Mouse (Mus musculus) stomach, embryonic 16.5 days (tissue): ENCODE measurements around the gene Sel1l3. TPM values are rescaled to one million over a fixed set of nuclear protein-coding genes. Genes with fewer than 3 reads are reported as not detected.

Source experiments
- ATAC-seq: fragments of 200-750 bp; cut with Nextera tagmentation; 2 replicates; pipeline ENCODE4 v1.8.0; 2017; ENCODE audit warnings: moderate number of reproducible peaks, moderate TSS enrichment; ENCODE audit not compliant: insufficient read depth, low FRiP score
- H3K27ac ChIP-seq: fragments of 300-500 bp; sonication (generic); 2 replicates; pipeline ENCODE4 v1.5.1; 2014; ENCODE audit warnings: low read length
- H3K27me3 ChIP-seq: fragments of 300-500 bp; sonication (generic); 2 replicates; pipeline ENCODE4 v1.6.1; 2014; ENCODE audit warnings: low read length, control low read depth, mixed read lengths; ENCODE audit not compliant: control insufficient read depth, insufficient read depth
- H3K36me3 ChIP-seq: fragments of 300-500 bp; sonication (generic); 2 replicates; pipeline ENCODE4 v1.6.1; 2014; ENCODE audit warnings: low read length; ENCODE audit not compliant: control insufficient read depth, insufficient read depth
- H3K4me1 ChIP-seq: fragments of 300-500 bp; sonication (generic); 2 replicates; pipeline ENCODE4 v1.6.1; 2014; ENCODE audit warnings: low read length, control low read depth, mixed read lengths; ENCODE audit not compliant: control insufficient read depth, insufficient read depth
- H3K4me2 ChIP-seq: fragments of 300-500 bp; sonication (generic); 2 replicates; pipeline ENCODE4 v1.6.1; 2014; ENCODE audit warnings: low read depth, low read length, mixed read lengths
- H3K4me3 ChIP-seq: fragments of 300-500 bp; sonication (generic); replicated peaks from 2 replicates; pipeline ENCODE4 v1.5.1; 2014; ENCODE audit warnings: mild to moderate bottlenecking, low read length
- H3K9ac ChIP-seq: fragments of 300-500 bp; sonication (generic); 2 replicates; pipeline ENCODE4 v1.6.1; 2014; ENCODE audit warnings: low read length
- H3K9me3 ChIP-seq: fragments of 300-500 bp; sonication (generic); replicated peaks from 2 replicates; pipeline ENCODE4 v1.6.1; 2016; ENCODE audit warnings: low read length, control low read depth; ENCODE audit not compliant: control insufficient read depth
- WGBS: fragments of 180-500 bp; shearing (Covaris S2); extraction: QIAGEN DNeasy Blood & Tissue Kit; methylation state at CpG from one replicate; pipeline ENCODE4 v1.1.7; 2014; 5-methylcytosine and 5-hydroxymethylcytosine counted together
- polyA plus RNA-seq: library from polyadenylated mRNA; unstranded; fragments of >200 nt; fragmentation: Nextera tagmentation; extraction: Ambion mirVana; gene quantifications from 2 replicates; pipeline ENCODE4 v1.2.1, GENCODE M21; 2015

Sel1l3 gene
- polyA plus RNA-seq, 1 experiment from 2014 or later = 8.5 TPM

DNA sequence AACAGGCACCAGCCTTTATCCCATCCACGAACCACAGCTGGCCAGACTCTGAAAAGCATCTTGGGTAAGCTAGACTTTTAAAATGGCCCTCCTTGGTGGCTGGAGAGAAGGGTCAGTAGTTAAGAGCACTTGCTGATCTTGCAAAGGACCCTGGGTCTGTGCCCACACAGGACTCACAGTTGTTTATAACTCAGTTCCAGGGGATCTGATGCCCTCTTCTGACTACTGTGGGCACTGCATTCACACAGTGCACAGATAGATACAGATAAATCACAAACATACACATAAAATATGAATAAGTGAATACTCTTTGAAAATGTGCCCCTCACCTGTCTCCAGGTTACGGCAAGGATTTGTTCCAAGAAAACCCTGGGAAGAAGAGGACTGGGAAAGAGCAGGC, 79.7 kb downstream of the Sel1l3 start:
- H3K27me3 ChIP-seq = no peaks in the 10 kb centered on the region
- no peaks in the 10 kb centered on the region for H3K4me1 ChIP-seq
- no peak overlapping the region for H3K27ac ChIP-seq
- no peak for ATAC-seq
- no peak overlapping the region for H3K4me2 ChIP-seq
- 69% methylated on average over 2 of the region's 2 CpGs for whole genome bisulfite sequencing
- H3K9me3 ChIP-seq = no peaks in the 10 kb centered on the region
- no peak overlapping the region for H3K9ac ChIP-seq
- H3K36me3 ChIP-seq = no peaks in the 10 kb centered on the region
- H3K4me3 ChIP-seq = no peak overlapping the region

GRCm38 (mm10) chr5:53124701-53125100, 89.0 kb downstream of the Sel1l3 start:
- Histone ChIP-seq H3K9ac (no peak overlapping the region), H3K4me3 (no peak overlapping the region), H3K9me3 (no peaks in the 10 kb centered on the region), H3K27ac (no peak overlapping the region), H3K4me2 (no peak overlapping the region), H3K36me3 (no peaks in the 10 kb centered on the region), H3K4me1 (no peaks in the 10 kb centered on the region), H3K27me3 (no peaks in the 10 kb centered on the region)
- no peak for ATAC-seq
- WGBS = 56% methylated on average over 4 of the region's 4 CpGs

- Histone ChIP-seq H3K27me3 (no peaks in the 10 kb centered on the region), H3K9me3 (no peaks in the 10 kb centered on the region), H3K36me3 (no peaks in the 10 kb centered on the region), H3K4me1 (no peaks in the 10 kb centered on the region), H3K9ac (no peak overlapping the region), H3K27ac (no peak overlapping the region), H3K4me2 (no peak overlapping the region), H3K4me3 (no peak overlapping the region)
- WGBS = 42% methylated on average over 10 of the region's 10 CpGs
- no peak for ATAC-seq
Observed at GRCm38 (mm10) chr5:53123525-53124286, 90.0 kb downstream of the Sel1l3 start.

DNA sequence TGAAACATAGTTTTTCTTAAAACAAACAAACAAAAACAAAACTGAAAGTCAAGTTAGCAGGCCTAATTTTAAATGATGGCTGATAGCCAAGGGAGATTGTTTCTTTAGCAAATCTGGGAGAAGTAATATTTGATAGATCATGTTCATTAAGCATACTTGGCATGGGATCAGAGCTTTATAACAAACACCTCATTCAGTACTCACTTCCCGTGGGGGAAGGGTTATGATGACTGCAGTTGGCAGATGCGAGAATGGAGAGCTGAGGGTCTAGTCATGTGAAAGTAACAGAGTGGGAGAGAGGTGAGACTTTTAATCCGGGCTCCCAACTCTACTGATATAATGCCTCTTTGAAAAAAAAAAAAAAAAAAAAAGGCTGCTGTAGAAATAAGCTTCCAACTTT, 94.0 kb downstream of the Sel1l3 start:
- H3K27ac ChIP-seq = no peak overlapping the region
- no peaks in the 10 kb centered on the region for H3K4me1 ChIP-seq
- ATAC-seq = no peak
- no peak overlapping the region for H3K9ac ChIP-seq
- no peaks in the 10 kb centered on the region for H3K27me3 ChIP-seq
- no peaks in the 10 kb centered on the region for H3K9me3 ChIP-seq
- no peak overlapping the region for H3K4me3 ChIP-seq
- 70% methylated on average over 3 of the region's 3 CpGs for WGBS
- no peak overlapping the region for H3K4me2 ChIP-seq
- no peaks in the 10 kb centered on the region for H3K36me3 ChIP-seq

- ATAC-seq = no peak
- Histone ChIP-seq H3K27ac (no peak overlapping the region), H3K4me1 (no peaks in the 10 kb centered on the region), H3K4me2 (no peak overlapping the region), H3K27me3 (no peaks in the 10 kb centered on the region), H3K36me3 (no peaks in the 10 kb centered on the region), H3K9me3 (0 out of 2 replicates have a peak, but pooled peaks cover under 1% of the 10 kb centered on the region), H3K4me3 (no peak overlapping the region), H3K9ac (no peak overlapping the region)
- WGBS = 93% methylated on average over 8 of the region's 8 CpGs
Observed at GRCm38 (mm10) chr5:53118212-53118611, 95.5 kb downstream of the Sel1l3 start.

DNA sequence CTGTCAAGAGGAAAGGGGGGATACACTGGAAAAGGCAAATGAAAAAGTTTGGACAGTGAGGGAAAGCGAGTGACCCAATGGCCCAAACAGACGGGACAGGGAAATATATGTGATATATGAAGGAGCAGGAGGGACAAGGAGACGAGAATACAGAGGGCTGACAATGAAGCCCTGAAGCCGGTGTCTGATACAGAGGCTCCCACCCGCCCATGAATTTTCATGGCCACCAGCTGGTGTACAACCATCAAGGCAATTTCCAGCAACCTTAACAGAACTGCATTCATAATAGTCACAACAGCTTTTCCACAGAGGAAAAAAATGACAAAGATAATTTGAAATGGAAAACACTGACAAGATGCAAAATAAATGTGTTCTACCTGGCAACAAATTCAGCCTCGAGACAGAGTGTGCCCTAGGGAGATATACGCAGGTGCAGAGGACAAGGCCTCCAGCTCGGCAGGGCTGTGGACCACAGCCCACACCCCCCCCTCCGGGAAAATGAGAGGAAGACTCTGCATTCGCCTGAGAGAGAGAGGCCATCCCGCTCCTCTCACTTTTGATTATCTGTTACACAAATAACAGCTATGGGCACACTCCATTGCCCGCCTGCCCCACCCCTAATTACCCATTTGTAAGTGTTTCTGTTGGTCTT, 99.0 kb downstream of the Sel1l3 start:
- no peak overlapping the region for H3K4me3 ChIP-seq
- 0 out of 2 replicates have a peak, but pooled peaks cover 5% of the 10 kb centered on the region for H3K9me3 ChIP-seq
- no peak overlapping the region for H3K9ac ChIP-seq
- no peak overlapping the region for H3K4me2 ChIP-seq
- H3K4me1 ChIP-seq = no peaks in the 10 kb centered on the region
- no peaks in the 10 kb centered on the region for H3K27me3 ChIP-seq
- no peak overlapping the region for H3K27ac ChIP-seq
- ATAC-seq = no peak
- H3K36me3 ChIP-seq = no peaks in the 10 kb centered on the region
- 72% methylated on average over 12 of the region's 12 CpGs for WGBS

DNA sequence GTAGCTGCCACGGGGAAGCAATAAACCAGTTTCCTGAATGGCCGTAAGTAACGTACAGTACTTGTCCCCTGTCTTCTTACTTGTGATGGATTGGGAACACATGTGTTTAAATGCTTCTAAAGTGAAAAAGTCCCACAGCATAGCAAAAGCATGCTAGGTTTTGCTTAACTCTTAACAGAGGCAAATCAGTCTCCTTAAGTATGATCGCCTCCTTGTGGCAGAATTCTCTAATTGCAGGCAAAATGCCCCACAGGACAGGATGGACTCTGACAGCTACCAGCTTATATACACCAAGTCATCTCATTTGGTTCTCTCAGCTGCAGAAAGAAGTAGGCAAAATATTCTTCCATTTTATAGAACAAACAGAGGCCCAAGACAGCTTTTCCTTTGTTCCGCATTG, 100.8 kb downstream of the Sel1l3 start:
- no peak for ATAC-seq

DNA sequence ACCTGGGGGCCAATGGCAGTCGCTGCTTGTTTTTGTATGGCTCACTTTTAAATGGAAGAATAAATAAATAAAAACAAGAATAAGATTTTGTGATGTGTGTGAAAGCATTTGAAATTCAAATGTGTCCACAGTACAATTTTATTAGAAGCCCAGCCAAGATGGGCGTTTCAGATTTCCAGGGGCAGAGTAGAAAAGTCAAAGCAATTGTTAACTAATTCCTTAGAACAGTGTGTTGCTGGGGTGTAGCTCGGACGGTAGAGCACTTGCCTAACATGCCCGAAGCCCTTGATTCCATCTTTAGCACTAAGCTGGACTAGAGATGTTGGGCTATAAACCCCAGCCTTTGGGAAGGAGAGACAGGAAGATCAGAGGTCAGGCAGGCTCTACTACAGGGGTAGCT, 102.7 kb downstream of the Sel1l3 start:
- Histone ChIP-seq H3K27me3 (no peaks in the 10 kb centered on the region), H3K9ac (no peak overlapping the region), H3K36me3 (no peaks in the 10 kb centered on the region), H3K27ac (no peak overlapping the region), H3K4me3 (no peak overlapping the region), H3K4me2 (no peak overlapping the region), H3K4me1 (no peaks in the 10 kb centered on the region), H3K9me3 (0 out of 2 replicates have a peak, but pooled peaks cover 5% of the 10 kb centered on the region)
- no peak for ATAC-seq
- 56% methylated on average over 5 of the region's 5 CpGs for WGBS

More for the DNA sequence above, 100.8 kb downstream of the Sel1l3 start:
- 85% methylated on average over 5 of the region's 5 CpGs for WGBS
- Histone ChIP-seq H3K27me3 (no peaks in the 10 kb centered on the region), H3K4me1 (no peaks in the 10 kb centered on the region), H3K36me3 (no peaks in the 10 kb centered on the region), H3K9ac (no peak overlapping the region), H3K4me2 (no peak overlapping the region), H3K4me3 (no peak overlapping the region), H3K9me3 (0 out of 2 replicates have a peak, but pooled peaks cover 5% of the 10 kb centered on the region), H3K27ac (no peak overlapping the region)

DNA sequence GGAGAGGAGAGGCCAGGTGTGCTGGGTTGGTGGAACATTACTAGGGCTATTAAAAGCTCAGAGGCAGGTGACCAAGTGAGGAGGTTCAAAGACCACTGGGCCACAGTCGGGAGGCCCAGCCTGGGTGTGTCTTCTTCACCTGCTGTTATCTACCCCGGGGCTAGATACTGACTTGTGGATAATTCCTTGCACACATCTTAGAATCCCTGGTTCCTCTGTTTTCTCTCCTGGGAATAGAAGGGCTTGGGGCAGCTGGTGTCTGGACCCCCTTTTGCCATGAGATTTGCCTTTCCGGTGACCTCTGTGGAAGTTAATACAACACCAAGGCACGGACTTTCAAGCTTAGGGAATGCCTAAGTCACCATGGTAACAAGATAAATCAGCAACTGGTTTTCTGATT, 103.5 kb downstream of the Sel1l3 start:
- H3K4me2 ChIP-seq = no peak overlapping the region
- no peaks in the 10 kb centered on the region for H3K4me1 ChIP-seq
- H3K9me3 ChIP-seq = 0 out of 2 replicates have a peak, but pooled peaks cover 5% of the 10 kb centered on the region
- no peak overlapping the region for H3K27ac ChIP-seq
- no peaks in the 10 kb centered on the region for H3K36me3 ChIP-seq
- 0 out of 2 replicates have a peak, but pooled peaks have one; percentile 39 for ATAC-seq
- no peak overlapping the region for H3K9ac ChIP-seq
- WGBS = 50% methylated on average over 4 of the region's 4 CpGs
- H3K4me3 ChIP-seq = no peak overlapping the region
- no peaks in the 10 kb centered on the region for H3K27me3 ChIP-seq
